Mouse (Mus musculus) forebrain, embryonic 15.5 days (tissue): ENCODE results near the gene Rspo1. TPM values are rescaled to one million over a fixed set of nuclear protein-coding genes. Genes with fewer than 3 reads are reported as not detected.

Experiments
- ATAC-seq: fragments of 200-750 bp; cut with Nextera tagmentation; replicated peaks from 2 replicates; pipeline ENCODE4 v1.8.0; 2017; ENCODE audit warnings: mild to moderate bottlenecking, moderate TSS enrichment, moderate library complexity
- H3K27ac ChIP-seq: fragments of 300-500 bp; sonication (generic); replicated peaks from 2 replicates; pipeline ENCODE4 v1.5.1; 2015; ENCODE audit warnings: mild to moderate bottlenecking, inconsistent platforms
- H3K27me3 ChIP-seq: fragments of 300-500 bp; sonication (generic); 2 replicates; pipeline ENCODE4 v1.6.1; 2015; ENCODE audit warnings: inconsistent platforms
- H3K36me3 ChIP-seq: fragments of 300-500 bp; sonication (generic); 2 replicates; pipeline ENCODE4 v1.6.1; 2015; ENCODE audit warnings: mild to moderate bottlenecking, inconsistent platforms
- H3K4me1 ChIP-seq: fragments of 300-500 bp; sonication (generic); 2 replicates; pipeline ENCODE4 v1.6.1; 2015; ENCODE audit warnings: inconsistent platforms
- H3K4me2 ChIP-seq: fragments of 300-500 bp; sonication (generic); replicated peaks from 2 replicates; pipeline ENCODE4 v1.6.1; 2015; ENCODE audit warnings: mild to moderate bottlenecking, inconsistent platforms
- H3K4me3 ChIP-seq: fragments of 300-500 bp; sonication (generic); 2 replicates; pipeline ENCODE4 v1.5.1; 2015; ENCODE audit warnings: mild to moderate bottlenecking, inconsistent platforms
- H3K9ac ChIP-seq: fragments of 300-500 bp; sonication (generic); replicated peaks from 2 replicates; pipeline ENCODE4 v1.6.1; 2015; ENCODE audit warnings: mild to moderate bottlenecking, inconsistent platforms
- H3K9me3 ChIP-seq: fragments of 300-500 bp; sonication (generic); 2 replicates; pipeline ENCODE4 v1.6.1; 2016; ENCODE audit warnings: inconsistent platforms
- WGBS: fragments of 180-500 bp; shearing (Covaris S2); methylation state at CpG from one replicate; pipeline ENCODE4 v1.1.7; 2015; ENCODE audit warnings: mixed read lengths; 5-methylcytosine and 5-hydroxymethylcytosine counted together
- polyA plus RNA-seq: library from polyadenylated mRNA; unstranded; fragments of >200 nt; fragmentation: Nextera tagmentation; extraction: Ambion mirVana; gene quantifications from 2 replicates; pipeline ENCODE4 v1.2.1, GENCODE M21; 2015

Gene Rspo1
- polyA plus RNA-seq, 1 experiment from 2014 or later: 4.5 TPM

DNA sequence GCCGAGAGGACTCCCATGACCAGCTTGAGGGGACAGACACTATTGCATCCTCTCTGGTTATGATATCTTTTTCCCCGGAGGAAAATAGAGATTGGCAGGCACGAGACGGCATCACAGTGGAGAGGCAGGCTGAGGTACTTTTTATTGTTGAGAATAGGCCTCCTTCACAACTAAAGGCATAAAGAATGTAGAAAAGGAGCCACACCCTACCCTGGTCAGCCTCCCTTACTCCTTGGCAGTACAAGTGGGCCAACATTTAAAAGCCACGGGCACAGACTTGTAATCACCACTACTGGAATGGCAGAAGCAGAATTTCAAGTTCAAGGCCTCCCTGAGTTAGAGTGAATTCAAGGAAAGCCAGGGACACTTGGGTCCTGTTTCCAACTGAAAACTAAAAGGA is 71.8 kb downstream of the Rspo1 start:
- no peak overlapping the region for H3K4me3 ChIP-seq
- H3K4me1 ChIP-seq: 0 out of 2 replicates have a peak, but pooled peaks cover 4% of the 10 kb centered on the region
- 58% methylated on average over 5 of the region's 5 CpGs for WGBS
- no peaks in the 10 kb centered on the region for H3K27me3 ChIP-seq
- H3K9ac ChIP-seq: no peak overlapping the region
- no peak overlapping the region for H3K4me2 ChIP-seq
- H3K27ac ChIP-seq: no peak overlapping the region
- H3K36me3 ChIP-seq: peaks cover 33% of the 10 kb centered on the region
- no peak for ATAC-seq
- no peaks in the 10 kb centered on the region for H3K9me3 ChIP-seq

Other genes starting within 250 kb of the Rspo1 start
- 22.6 and 25.2 TPM in 2 replicates for gene Inpp5b, start 244.6 kb upstream of the Rspo1 start, polyA plus RNA-seq
- gene Mtf1, start 184.3 kb upstream of the Rspo1 start, polyA plus RNA-seq: 12.1 and 13.8 TPM in 2 replicates
- 51.1 and 59.3 TPM in 2 replicates for gene Yrdc, start 135.8 kb upstream of the Rspo1 start, polyA plus RNA-seq
- gene 1110065P20Rik, start 135.2 kb upstream of the Rspo1 start, polyA plus RNA-seq: 81.3 and 86.1 TPM in 2 replicates
- gene Maneal, start 124.3 kb upstream of the Rspo1 start, polyA plus RNA-seq: 9.3 and 10.2 TPM in 2 replicates
- 1.3 and 1.4 TPM in 2 replicates for gene Epha10, start 105.5 kb upstream of the Rspo1 start, polyA plus RNA-seq
- gene 9930104L06Rik, start 49.4 kb upstream of the Rspo1 start, polyA plus RNA-seq: 16.2 and 20.0 TPM in 2 replicates
- gene Cdca8, start 47.1 kb upstream of the Rspo1 start, polyA plus RNA-seq: 81.4 and 87.0 TPM in 2 replicates
- 93.6 and 95.8 TPM in 2 replicates for gene Gnl2, start 30.2 kb downstream of the Rspo1 start, polyA plus RNA-seq
- gene Dnali1, start 79.3 kb downstream of the Rspo1 start, polyA plus RNA-seq: 0.52 and 1.2 TPM in 2 replicates
- 31.0 and 31.1 TPM in 2 replicates for gene Snip1, start 80.2 kb downstream of the Rspo1 start, polyA plus RNA-seq
- 151 and 153 TPM in 2 replicates for gene Meaf6, start 98.7 kb downstream of the Rspo1 start, polyA plus RNA-seq
- gene Zc3h12a, start 141.4 kb downstream of the Rspo1 start, polyA plus RNA-seq: 0.14 and 0.19 TPM in 2 replicates